In the genomic region with DNA sequence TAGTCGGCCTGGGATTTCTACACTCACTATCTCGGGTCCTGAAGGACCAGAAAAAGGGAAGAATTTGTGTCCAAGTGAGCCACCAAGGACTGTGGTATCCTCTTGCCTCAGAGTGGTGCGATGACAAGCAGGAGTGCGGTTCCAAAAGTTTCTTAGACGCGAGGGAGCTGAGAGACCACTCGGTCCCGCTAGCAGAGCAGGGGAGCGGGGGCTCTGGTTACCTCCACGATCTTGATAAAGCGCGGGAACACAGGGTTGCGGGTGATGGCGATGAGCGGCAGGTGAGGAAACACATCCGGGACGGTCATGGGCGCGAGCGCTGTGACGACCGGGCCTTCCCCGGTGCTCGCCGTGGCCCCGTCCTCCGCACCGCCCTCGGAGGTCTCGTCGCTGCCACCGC, we compare ENCODE assay signal across 8 mouse cellular contexts. TPM values are rescaled to one million over a fixed set of nuclear protein-coding genes. Genes with fewer than 3 reads are reported as not detected.
DNase-seq lines count a peak whose midpoint lies in the region; ATAC-seq and TF ChIP-seq lines count a peak whose summit lies in the region.

No protein-coding gene starts in this region.

- H3K36me3 ChIP-seq in hindbrain, postnatal 0 days (ENCODE audit: insufficient read depth, low read length): peaks cover 20% of the 10 kb centered on the region
- H3K36me3 ChIP-seq in myocyte (ENCODE audit: control insufficient read depth, insufficient read depth): peaks cover 39% of the 10 kb centered on the region

- H3K27me3 ChIP-seq in hindbrain, postnatal 0 days (ENCODE audit: insufficient read depth, low read length): no peaks in the 10 kb centered on the region
- peaks cover 4% of the 10 kb centered on the region for H3K27me3 ChIP-seq in myocyte (ENCODE audit: control insufficient read depth, insufficient read depth, insufficient read length)

- DNase-seq in lung, adult 2 months: no peak
- DNase-seq in lung, postnatal 14 days: no peak
- DNase-seq in hindbrain, postnatal 0 days (ENCODE audit: low spot score): no peak
- DNase-seq in cerebellum, adult 9-11 months: no peak
- no peak for DNase-seq in gastrocnemius, postnatal 36 days
- no peak for DNase-seq in c-Kit-positive CD71-positive TER-119-positive erythroid progenitor cells, embryonic 14.5 days (ENCODE audit: low spot score)

- H3K4me3 ChIP-seq in lung, adult 2 months (replicated peaks; ENCODE audit: extremely low read depth, low read depth, low read length): peak overlapping the region; percentile 79
- peak overlapping the region; percentile 78 for H3K4me3 ChIP-seq in hindbrain, postnatal 0 days (ENCODE audit: low read length)
- peak overlapping the region; percentile 93 for H3K4me3 ChIP-seq in myocyte

- H3ac ChIP-seq in myocyte (ENCODE audit: control insufficient read depth, insufficient read length): peak overlapping the region; percentile 94

- peak overlapping the region; percentile 75 for H3K9ac ChIP-seq in hindbrain, postnatal 0 days (replicated peaks; ENCODE audit: low read length)

- H3K4me1 ChIP-seq in lung, adult 2 months (ENCODE audit: control insufficient read depth, insufficient read depth, low read length): peaks cover 8% of the 10 kb centered on the region
- peaks cover 8% of the 10 kb centered on the region; the same call in 1 of the 2 replicates for H3K4me1 ChIP-seq in hindbrain, postnatal 0 days (ENCODE audit: insufficient read depth, low read length)

- H3K9me3 ChIP-seq in hindbrain, postnatal 0 days (ENCODE audit: low read length): no peaks in the 10 kb centered on the region

- peak overlapping the region; percentile 75 for H3K27ac ChIP-seq in hindbrain, postnatal 0 days

- intact Hi-C loops in gastrocnemius, postnatal 36 days (cut with DNase I): loop anchor here (5.0 to 10.0 kb wide), 2 partner anchors 131 to 369 kb away; partner anchors contain the start of genes Alkbh7, Clpp and Nrtn

- under 1% methylated on average over 32 of the region's 32 CpGs for WGBS in lung, adult 2 months
- 1% methylated on average over 27 of the region's 32 CpGs for WGBS in hindbrain, postnatal 0 days

- 0 out of 2 replicates have a peak, but pooled peaks have one; percentile 9 for ATAC-seq in common myeloid progenitor, adult 5-6 weeks (replicated peaks; ENCODE audit: low read depth, poor library complexity, severe bottlenecking)
- no peak for ATAC-seq in hindbrain, postnatal 0 days

- no peak for TF ChIP-seq POLR2A in lung, adult 2 months (IDR thresholded peaks at IDR 0.05; ENCODE audit: borderline replicate concordance, extremely low read depth, low read depth, low read length)
- no peak for TF ChIP-seq POLR2A in myocyte (IDR thresholded peaks at IDR 0.05; ENCODE audit: insufficient read length, low read depth)

- peaks cover 39% of the 10 kb centered on the region for H3K79me2 ChIP-seq in myocyte (ENCODE audit: control insufficient read depth, insufficient read depth)

- no peak for TF ChIP-seq CTCF in lung, adult 2 months (IDR thresholded peaks at IDR 0.05; ENCODE audit: insufficient read depth, low read length)
- no peak for TF ChIP-seq CTCF in hindbrain, postnatal 0 days (IDR thresholded peaks at IDR 0.05; ENCODE audit: low read depth)

- H3K4me2 ChIP-seq in hindbrain, postnatal 0 days (ENCODE audit: low read depth, low read length): peak overlapping the region; percentile 79
- peak overlapping the region; percentile 92 for H3K4me2 ChIP-seq in myocyte (ENCODE audit: low read depth)

TF ChIP-seq in myocyte, 11 proteins besides CTCF, POLR2A, EP300 and RAD21:
- TF ChIP-seq POLR2AphosphoS2 (IDR thresholded peaks at IDR 0.05; ENCODE audit: insufficient read length, low read depth): peak; percentile 17
- TF ChIP-seq REST (IDR thresholded peaks at IDR 0.05; ENCODE audit: insufficient read depth, insufficient read length): no peak

RNA-seq across cellular contexts. Expression of gene Lonp1, which starts 0.4 kb away (rescaled TPM):
- 48.9 and 53.9 TPM in 2 replicates for polyA plus RNA-seq in lung, adult 2 months (2012; rRNA removed)
- 57.3 and 69.9 TPM in 2 replicates for total RNA-seq in common myeloid progenitor, adult 5-6 weeks (2017)
- 67.0 and 72.5 TPM in 2 replicates for total RNA-seq in hindbrain, postnatal 0 days (2014; rRNA removed)
- 38.6 and 39.7 TPM in 2 replicates for polyA plus RNA-seq in hindbrain, postnatal 0 days (2015; fragmentation: Nextera tagmentation; extraction: Ambion mirVana)
- 278 TPM for polyA plus RNA-seq in myocyte (2012; fragmentation: generic; extraction: Trizol)
- total RNA-seq in gastrocnemius, postnatal 36 days (2021): 10 to 100 TPM; 60.6 to 62.6 TPM

RNA-seq across cellular contexts. Expression of gene Catsperd, which starts 1.7 kb away (rescaled TPM):
- 0.16 and 0.43 TPM in 2 replicates for polyA plus RNA-seq in lung, adult 2 months (2012; rRNA removed)
- not detected in 2 replicates for total RNA-seq in common myeloid progenitor, adult 5-6 weeks (2017)
- 0.32 and 2.4 TPM in 2 replicates for total RNA-seq in hindbrain, postnatal 0 days (2014; rRNA removed)
- polyA plus RNA-seq in hindbrain, postnatal 0 days (2015; fragmentation: Nextera tagmentation; extraction: Ambion mirVana): 1.2 and 1.3 TPM in 2 replicates
- polyA plus RNA-seq in myocyte (2012; fragmentation: generic; extraction: Trizol): 0.16 TPM
- under 1 TPM in 1 of 2 experiments, not detected in 1; 0.15 TPM for total RNA-seq in gastrocnemius, postnatal 36 days (2021)

RNA-seq across cellular contexts. Expression of gene Rpl36, which starts 13.0 kb away (rescaled TPM):
- polyA plus RNA-seq in lung, adult 2 months (2012; rRNA removed): 1,247 and 2,140 TPM in 2 replicates
- total RNA-seq in common myeloid progenitor, adult 5-6 weeks (2017): 2,418 and 2,940 TPM in 2 replicates
- total RNA-seq in hindbrain, postnatal 0 days (2014; rRNA removed): 939 and 1,848 TPM in 2 replicates
- polyA plus RNA-seq in hindbrain, postnatal 0 days (2015; fragmentation: Nextera tagmentation; extraction: Ambion mirVana): 1,254 and 1,260 TPM in 2 replicates
- polyA plus RNA-seq in myocyte (2012; fragmentation: generic; extraction: Trizol): 3,746 TPM
- 100 to 1,000 TPM; 482 to 579 TPM for total RNA-seq in gastrocnemius, postnatal 36 days (2021)

RNA-seq across cellular contexts. Expression of gene 2410015M20Rik, which starts 16.7 kb away (rescaled TPM):
- 81.7 and 104 TPM in 2 replicates for polyA plus RNA-seq in lung, adult 2 months (2012; rRNA removed)
- 61.3 and 113 TPM in 2 replicates for total RNA-seq in common myeloid progenitor, adult 5-6 weeks (2017)
- 65.8 and 79.7 TPM in 2 replicates for total RNA-seq in hindbrain, postnatal 0 days (2014; rRNA removed)
- polyA plus RNA-seq in hindbrain, postnatal 0 days (2015; fragmentation: Nextera tagmentation; extraction: Ambion mirVana): 222 and 247 TPM in 2 replicates
- polyA plus RNA-seq in myocyte (2012; fragmentation: generic; extraction: Trizol): 587 TPM
- total RNA-seq in gastrocnemius, postnatal 36 days (2021): 100 to 1,000 TPM; 130 to 135 TPM

RNA-seq across cellular contexts. Expression of gene Safb, which starts 41.6 kb away (rescaled TPM):
- polyA plus RNA-seq in lung, adult 2 months (2012; rRNA removed): 102 and 115 TPM in 2 replicates
- 75.0 and 81.6 TPM in 2 replicates for total RNA-seq in common myeloid progenitor, adult 5-6 weeks (2017)
- total RNA-seq in hindbrain, postnatal 0 days (2014; rRNA removed): 40.8 and 47.0 TPM in 2 replicates
- 71.7 and 85.0 TPM in 2 replicates for polyA plus RNA-seq in hindbrain, postnatal 0 days (2015; fragmentation: Nextera tagmentation; extraction: Ambion mirVana)
- polyA plus RNA-seq in myocyte (2012; fragmentation: generic; extraction: Trizol): 58.9 TPM
- total RNA-seq in gastrocnemius, postnatal 36 days (2021): 10 to 100 TPM; 35.9 to 39.7 TPM
